Mouse (Mus musculus): ENCODE data around the gene Ptges3. TPM values are rescaled to one million over a fixed set of nuclear protein-coding genes. Genes with fewer than 3 reads are reported as not detected.
A peak's percentile ranks its signal among the peaks of the same experiment; 100 is the strongest.
"Not testable (repeated sequence)": the region's sequence is repeated elsewhere in the genome, so short reads cannot be mapped to it uniquely, and the experiment has no call there.

Ptges3 gene
- total RNA-seq (2021): 100 to 1,000 TPM; 138 to 149 TPM
- long read RNA-seq, experiment 1, transcript Ptges3-201 (8 exons, 2,000 nt): major isoform, 115 of 122 reads
- long read RNA-seq, experiment 1, partial matches to known transcripts: 2 of 122 reads
- long read RNA-seq, experiment 1, other reads (novel, unspliced or antisense): 5 of 122 reads
- long read RNA-seq, experiment 2, transcript Ptges3-201 (8 exons, 2,000 nt): major isoform, 174 of 186 reads
- long read RNA-seq, experiment 2, partial matches to known transcripts: 2 of 186 reads
- long read RNA-seq, experiment 2, other reads (novel, unspliced or antisense): 9 of 186 reads

GRCm38 (mm10) chr10:128058601-128059151, at the start of gene Ptges3:
Gene Ptges3, plus strand, starts transcription at chr10:128058954.
- DNase-seq (ENCODE audit: low spot score in 2 of 2): peak; percentile 96 to 97

- DNase-seq (ENCODE audit: low spot score in 2 of 2): no peak
Measured at GRCm38 (mm10) chr10:128009735-128010134, 49.0 kb upstream of the Ptges3 start.

- DNase-seq (ENCODE audit: low spot score in 2 of 2): peak; percentile 63 to 76
Measured at GRCm38 (mm10) chr10:128015068-128015934, 43.5 kb upstream of the Ptges3 start, which contains the start of gene Prim1. Gene Prim1, plus strand, starts transcription at chr10:128015168.

- no peak for DNase-seq (ENCODE audit: low spot score in 2 of 2)
Measured at GRCm38 (mm10) chr10:128022196-128022595, 36.6 kb upstream of the Ptges3 start.

- DNase-seq (ENCODE audit: low spot score in 2 of 2): no peak
Measured at GRCm38 (mm10) chr10:128023496-128023895, 35.3 kb upstream of the Ptges3 start.

GRCm38 (mm10) chr10:128029931-128030330, 28.8 kb upstream of the Ptges3 start:
- no peak for DNase-seq (ENCODE audit: low spot score in 2 of 2)

GRCm38 (mm10) chr10:128030860-128031259, 27.9 kb upstream of the Ptges3 start:
- no peak for DNase-seq (ENCODE audit: low spot score in 2 of 2)

GRCm38 (mm10) chr10:128036746-128037425, 21.9 kb upstream of the Ptges3 start:
- no peak for DNase-seq (ENCODE audit: low spot score in 2 of 2)

- no peak for DNase-seq (ENCODE audit: low spot score in 2 of 2)
Measured at GRCm38 (mm10) chr10:128037921-128038320, 20.8 kb upstream of the Ptges3 start.

GRCm38 (mm10) chr10:128039167-128039566, 19.6 kb upstream of the Ptges3 start:
- no peak for DNase-seq (ENCODE audit: low spot score in 2 of 2)

- DNase-seq (ENCODE audit: low spot score in 2 of 2): no peak
Measured at GRCm38 (mm10) chr10:128039858-128040257, 18.9 kb upstream of the Ptges3 start.

GRCm38 (mm10) chr10:128040293-128040692, 18.5 kb upstream of the Ptges3 start:
- DNase-seq (ENCODE audit: low spot score in 2 of 2): no peak

- no peak for DNase-seq (ENCODE audit: low spot score in 2 of 2)
Measured at GRCm38 (mm10) chr10:128041636-128042035, 17.1 kb upstream of the Ptges3 start.

GRCm38 (mm10) chr10:128042466-128042865, 16.3 kb upstream of the Ptges3 start:
- DNase-seq (ENCODE audit: low spot score in 2 of 2): no peak

GRCm38 (mm10) chr10:128043041-128043835, 15.5 kb upstream of the Ptges3 start:
- DNase-seq (ENCODE audit: low spot score in 2 of 2): no peak

GRCm38 (mm10) chr10:128048157-128048556, 10.6 kb upstream of the Ptges3 start:
- DNase-seq (ENCODE audit: low spot score in 2 of 2): no peak

- no peak for DNase-seq (ENCODE audit: low spot score in 2 of 2)
Measured at GRCm38 (mm10) chr10:128049741-128050140, 9.0 kb upstream of the Ptges3 start.

GRCm38 (mm10) chr10:128050355-128050754, 8.4 kb upstream of the Ptges3 start:
- DNase-seq (ENCODE audit: low spot score in 2 of 2): no peak

GRCm38 (mm10) chr10:128051589-128051988, 7.2 kb upstream of the Ptges3 start:
- no peak for DNase-seq (ENCODE audit: low spot score in 2 of 2)

GRCm38 (mm10) chr10:128052136-128052535, 6.6 kb upstream of the Ptges3 start:
- not testable (repeated sequence) for DNase-seq (ENCODE audit: low spot score in 2 of 2)
